Mouse (Mus musculus) midbrain, embryonic 16.5 days (tissue): ENCODE measurements at regions not wholly inside any gene's neighbourhood (a gene's known extent, or its start where the extent isn't known, plus 50 kb on each side); places are given as distances from the start of the nearest gene placed in this dataset.

ENCODE experiments used
- ATAC-seq: fragments of 200-750 bp; cut with Nextera tagmentation; 2 replicates; pipeline ENCODE4 v1.8.0; 2017; ENCODE audit warnings: moderate TSS enrichment
- H3K27ac ChIP-seq: fragments of 300-500 bp; sonication (generic); 2 replicates; pipeline ENCODE4 v1.5.1; 2014; ENCODE audit warnings: mild to moderate bottlenecking, low read length, mixed read lengths
- H3K27me3 ChIP-seq: fragments of 300-500 bp; sonication (generic); 2 replicates; pipeline ENCODE4 v1.6.1; 2014; ENCODE audit warnings: low read depth, low read length, mixed read lengths; ENCODE audit not compliant: control insufficient read depth, insufficient read depth
- H3K36me3 ChIP-seq: fragments of 300-500 bp; sonication (generic); 2 replicates; pipeline ENCODE4 v1.6.1; 2014; ENCODE audit warnings: mild to moderate bottlenecking, low read length, moderate library complexity, mixed read lengths; ENCODE audit not compliant: control insufficient read depth, insufficient read depth
- H3K4me1 ChIP-seq: fragments of 300-500 bp; sonication (generic); 2 replicates; pipeline ENCODE4 v1.6.1; 2014; ENCODE audit warnings: mild to moderate bottlenecking, low read length, mixed read lengths; ENCODE audit not compliant: control insufficient read depth, insufficient read depth
- H3K4me2 ChIP-seq: fragments of 300-500 bp; sonication (generic); 2 replicates; pipeline ENCODE4 v1.6.1; 2014; ENCODE audit warnings: mild to moderate bottlenecking, low read length, mixed read lengths
- H3K4me3 ChIP-seq: fragments of 300-500 bp; sonication (generic); 2 replicates; pipeline ENCODE4 v1.5.1; 2014; ENCODE audit warnings: low read depth, mild to moderate bottlenecking, low read length, moderate library complexity, mixed read lengths
- H3K9ac ChIP-seq: fragments of 300-500 bp; sonication (generic); 2 replicates; pipeline ENCODE4 v1.6.1; 2014; ENCODE audit warnings: low read depth, low read length, mixed read lengths
- H3K9me3 ChIP-seq: fragments of 300-500 bp; sonication (generic); replicated peaks from 2 replicates; pipeline ENCODE4 v1.6.1; 2014; ENCODE audit warnings: mild to moderate bottlenecking, low read length, mixed read lengths; ENCODE audit not compliant: control insufficient read depth, poor library complexity, severe bottlenecking
- WGBS: fragments of 180-500 bp; shearing (Covaris S2); extraction: QIAGEN DNeasy Blood & Tissue Kit; methylation state at CpG from one replicate; pipeline ENCODE4 v1.1.7; 2014; 5-methylcytosine and 5-hydroxymethylcytosine counted together

DNA sequence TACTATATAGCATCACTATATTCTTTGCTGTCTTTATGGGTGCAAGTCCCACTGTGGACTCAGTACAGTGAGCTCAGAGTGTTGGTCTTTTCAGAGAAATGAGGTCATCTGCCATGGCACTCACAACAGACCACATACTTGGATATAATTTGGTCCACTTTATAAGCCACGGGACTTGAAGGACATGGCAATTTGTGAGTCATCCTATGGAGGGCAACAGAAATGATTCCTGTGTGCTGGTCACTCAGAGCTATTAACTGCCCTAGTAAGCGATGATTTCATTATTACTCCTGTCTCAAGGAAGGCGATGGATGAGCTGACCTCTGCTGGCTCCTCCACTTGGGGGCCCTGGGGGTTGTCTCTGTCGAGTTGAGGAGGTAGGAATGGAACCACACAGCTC, 345.2 kb upstream of the Trib2 start:
- no peak overlapping the region for H3K9ac ChIP-seq
- H3K4me3 ChIP-seq = no peak overlapping the region
- H3K27ac ChIP-seq = no peak overlapping the region
- H3K36me3 ChIP-seq = no peaks in the 10 kb centered on the region
- H3K27me3 ChIP-seq = no peaks in the 10 kb centered on the region
- 82% methylated on average over 4 of the region's 4 CpGs for WGBS
- H3K9me3 ChIP-seq = no peaks in the 10 kb centered on the region
- ATAC-seq = no peak
- no peak overlapping the region for H3K4me2 ChIP-seq
- H3K4me1 ChIP-seq = no peaks in the 10 kb centered on the region

DNA sequence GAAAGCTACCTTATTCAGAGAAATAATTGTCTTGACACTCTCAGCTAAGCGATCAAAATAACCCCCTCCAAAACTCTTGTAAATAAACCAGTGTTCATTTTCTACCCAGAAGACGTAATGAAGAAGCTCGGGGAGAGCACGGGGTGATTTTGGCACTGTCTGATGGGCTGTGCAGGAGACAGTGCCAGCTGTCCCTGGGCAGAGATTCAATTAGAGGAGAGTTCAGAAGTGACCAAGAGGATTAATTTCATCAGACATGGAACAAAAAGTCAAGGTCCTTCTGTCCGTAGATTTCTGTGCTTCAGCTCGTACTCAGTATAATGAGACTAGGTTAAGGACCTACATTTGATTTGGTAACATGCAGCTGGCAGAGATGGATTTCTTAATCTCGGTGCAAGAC, 341.2 kb upstream of the Trib2 start:
- 0 out of 2 replicates have a peak, but pooled peaks have one; percentile 30 for ATAC-seq
- Histone ChIP-seq H3K9ac (no peak overlapping the region), H3K4me3 (no peak overlapping the region), H3K4me1 (peaks cover 2% of the 10 kb centered on the region; the same call in 1 of the 2 replicates), H3K4me2 (no peak overlapping the region), H3K27ac (no peak overlapping the region), H3K27me3 (no peaks in the 10 kb centered on the region), H3K36me3 (no peaks in the 10 kb centered on the region), H3K9me3 (no peaks in the 10 kb centered on the region)
- 60% methylated on average over 7 of the region's 7 CpGs for WGBS

DNA sequence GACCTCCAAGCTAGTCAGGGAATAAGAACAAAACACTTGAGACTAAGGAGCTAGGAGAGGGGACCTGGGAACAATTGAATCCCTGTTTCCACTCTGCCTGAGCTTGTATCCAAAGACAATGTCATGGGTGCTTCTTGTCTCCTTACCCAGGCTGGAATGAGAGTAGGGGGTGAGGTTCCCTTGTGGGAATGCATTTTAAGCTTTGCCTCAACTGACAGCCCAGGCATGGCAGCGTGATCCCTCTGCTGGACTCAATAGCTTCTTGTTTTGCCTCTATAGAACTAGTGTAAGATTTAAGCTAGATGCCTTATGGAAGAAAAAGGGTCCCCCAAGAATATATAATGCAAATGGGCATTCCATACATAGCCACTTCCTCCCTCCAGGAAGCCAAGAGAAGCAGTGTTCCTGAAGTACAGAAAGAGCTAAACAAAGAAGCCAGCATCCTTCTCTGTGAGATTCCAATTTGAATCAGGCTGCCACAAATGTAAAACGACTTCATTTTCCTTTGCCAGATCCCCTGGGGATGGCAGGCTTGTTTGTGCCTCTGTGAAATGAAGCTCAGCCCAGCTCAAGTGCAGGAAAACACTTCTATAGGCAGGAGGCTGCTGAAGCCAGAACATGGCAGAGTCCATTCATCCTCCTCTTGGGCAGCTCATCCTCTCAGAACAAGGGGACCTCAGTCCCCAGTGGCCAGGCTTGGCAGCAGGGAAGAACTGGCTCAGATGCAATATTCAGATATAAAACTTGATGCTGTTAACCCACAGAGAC, 339.3 kb upstream of the Trib2 start:
- Histone ChIP-seq H3K27ac (peak overlapping the region; percentile 44), H3K4me1 (peaks cover 7% of the 10 kb centered on the region), H3K4me2 (no peak overlapping the region), H3K4me3 (no peak overlapping the region), H3K9me3 (no peaks in the 10 kb centered on the region), H3K27me3 (no peaks in the 10 kb centered on the region), H3K9ac (no peak overlapping the region), H3K36me3 (no peaks in the 10 kb centered on the region)
- ATAC-seq = peak; percentile 82
- 7% methylated on average over 2 of the region's 2 CpGs for whole genome bisulfite sequencing

DNA sequence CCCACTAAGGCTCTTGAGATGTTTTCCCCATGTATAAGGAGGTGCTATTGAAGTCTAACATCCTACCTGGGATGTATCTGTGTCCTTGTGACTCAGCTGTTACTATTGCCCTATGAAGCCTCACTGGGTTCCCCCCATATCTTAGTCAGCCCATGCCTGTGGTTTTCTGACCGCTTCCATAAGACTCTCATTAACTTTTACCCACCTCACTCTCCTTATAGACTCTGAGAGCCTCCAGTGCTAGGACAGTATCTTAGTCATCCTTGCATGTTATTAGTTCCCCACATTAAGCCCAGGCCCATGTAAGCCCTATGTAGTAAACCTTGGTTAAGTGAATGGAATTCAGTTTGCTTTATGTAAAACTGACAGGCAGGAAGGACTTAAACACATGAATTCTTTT, 337.5 kb upstream of the Trib2 start:
- H3K4me1 ChIP-seq = peaks cover 9% of the 10 kb centered on the region
- H3K27me3 ChIP-seq = no peaks in the 10 kb centered on the region
- no peaks in the 10 kb centered on the region for H3K36me3 ChIP-seq
- no peak overlapping the region for H3K27ac ChIP-seq
- H3K4me2 ChIP-seq = no peak overlapping the region
- no peaks in the 10 kb centered on the region for H3K9me3 ChIP-seq
- 100% methylated on average over 1 of the region's 1 CpGs for WGBS
- H3K4me3 ChIP-seq = no peak overlapping the region
- no peak for ATAC-seq
- no peak overlapping the region for H3K9ac ChIP-seq

DNA sequence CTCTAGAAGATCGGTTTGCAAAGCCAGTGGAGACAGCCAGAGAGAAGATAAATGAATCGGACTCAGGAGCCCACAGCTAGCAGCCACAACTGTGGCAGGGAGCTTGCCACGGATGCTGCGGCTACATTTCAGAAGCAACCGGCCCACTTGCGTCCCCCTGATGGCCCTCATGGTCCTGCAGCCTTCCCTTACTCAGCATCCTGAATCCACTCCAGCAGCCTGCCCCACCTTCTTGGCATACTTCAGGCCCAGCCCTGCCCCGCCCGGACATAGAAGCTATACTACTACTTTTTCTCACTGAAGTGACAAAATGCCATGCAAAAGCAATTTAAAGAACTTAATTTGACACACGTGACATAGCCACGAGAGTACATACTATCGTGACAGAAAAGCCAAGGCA, 335.4 kb upstream of the Trib2 start:
- no peak overlapping the region for H3K4me3 ChIP-seq
- H3K4me1 ChIP-seq = peaks cover 9% of the 10 kb centered on the region
- H3K9ac ChIP-seq = no peak overlapping the region
- H3K4me2 ChIP-seq = no peak overlapping the region
- ATAC-seq = no peak
- no peaks in the 10 kb centered on the region for H3K36me3 ChIP-seq
- H3K9me3 ChIP-seq = no peaks in the 10 kb centered on the region
- H3K27me3 ChIP-seq = no peaks in the 10 kb centered on the region
- WGBS = 85% methylated on average over 11 of the region's 11 CpGs
- no peak overlapping the region for H3K27ac ChIP-seq

DNA sequence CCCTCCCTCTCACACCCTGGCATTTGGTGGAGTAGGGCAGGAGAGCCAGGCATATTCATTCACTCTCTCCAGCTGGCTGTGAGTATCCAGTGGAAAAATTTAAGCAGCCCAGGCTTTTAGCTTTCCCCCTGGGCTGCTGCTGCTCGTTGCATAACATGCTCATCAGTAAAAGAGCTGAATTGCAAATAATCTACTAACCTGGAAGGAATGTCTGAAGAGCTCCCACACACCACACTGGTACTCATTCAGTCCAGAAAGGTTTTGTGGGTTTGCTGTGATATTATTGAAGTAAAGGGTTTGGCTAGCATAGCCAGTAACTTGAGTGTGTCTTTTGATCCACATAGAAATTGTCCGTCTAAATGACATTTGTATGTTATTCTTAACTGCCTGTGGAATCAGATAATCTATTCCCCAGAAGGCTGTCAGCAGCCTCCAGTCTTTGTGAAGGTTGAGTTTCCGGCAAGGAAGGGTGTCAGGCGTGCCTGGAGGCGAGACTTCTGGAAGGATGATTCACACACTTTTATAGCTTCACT, 334.5 kb upstream of the Trib2 start:
- peak; percentile 41; the same call in 1 of the 2 replicates for ATAC-seq
- H3K4me3 ChIP-seq = no peak overlapping the region
- peaks cover 9% of the 10 kb centered on the region for H3K4me1 ChIP-seq
- H3K27me3 ChIP-seq = no peaks in the 10 kb centered on the region
- no peak overlapping the region for H3K9ac ChIP-seq
- no peaks in the 10 kb centered on the region for H3K36me3 ChIP-seq
- H3K9me3 ChIP-seq = no peaks in the 10 kb centered on the region
- whole genome bisulfite sequencing = 54% methylated on average over 5 of the region's 5 CpGs
- H3K27ac ChIP-seq = 0 out of 2 replicates have a peak overlapping the region, but pooled peaks have one; percentile 9
- H3K4me2 ChIP-seq = no peak overlapping the region

DNA sequence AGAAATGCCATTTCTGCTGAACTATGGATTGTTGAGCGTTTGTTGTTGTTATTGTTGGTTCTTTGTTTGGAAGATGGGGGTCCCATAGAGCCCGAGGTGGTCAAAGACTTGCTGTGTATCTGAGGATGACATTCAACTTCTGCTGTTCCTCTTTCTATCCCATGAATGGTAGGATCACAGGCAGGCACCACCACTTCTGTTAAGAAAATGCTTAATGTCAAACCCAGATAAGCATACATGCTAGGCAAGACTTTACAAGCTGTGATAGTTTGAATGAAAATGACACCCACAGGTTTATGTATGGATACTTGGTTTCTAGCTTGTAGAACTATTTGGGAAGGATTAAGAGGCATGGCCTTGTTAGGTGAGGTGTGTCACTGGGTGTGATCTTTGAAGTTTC, 330.2 kb upstream of the Trib2 start:
- Histone ChIP-seq H3K9ac (no peak overlapping the region), H3K4me1 (peaks cover 7% of the 10 kb centered on the region), H3K36me3 (no peaks in the 10 kb centered on the region), H3K4me2 (no peak overlapping the region), H3K9me3 (no peaks in the 10 kb centered on the region), H3K4me3 (no peak overlapping the region), H3K27me3 (no peaks in the 10 kb centered on the region), H3K27ac (no peak overlapping the region)
- WGBS = 75% methylated on average over 2 of the region's 2 CpGs
- ATAC-seq = no peak

DNA sequence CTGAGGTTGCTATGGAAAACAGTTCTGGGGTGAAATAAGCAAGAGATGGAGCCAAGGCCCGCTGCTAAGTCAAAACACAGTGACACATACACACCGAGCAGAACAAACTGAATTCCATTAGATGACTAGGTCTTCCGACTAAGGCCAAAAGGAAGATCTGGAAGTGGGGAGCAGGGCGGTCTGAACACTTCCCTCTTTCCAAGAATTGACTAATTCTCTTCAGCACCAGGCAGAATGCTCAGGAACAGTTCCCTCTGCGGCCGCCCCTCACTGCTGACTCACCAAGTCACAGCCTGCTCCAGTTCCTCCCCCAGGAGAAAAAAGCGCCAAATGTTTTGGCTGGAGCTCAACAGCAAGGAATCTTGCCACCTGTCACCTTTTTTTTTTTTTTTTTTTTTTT, 328.9 kb upstream of the Trib2 start:
- Histone ChIP-seq H3K27ac (no peak overlapping the region), H3K4me1 (no peaks in the 10 kb centered on the region), H3K36me3 (no peaks in the 10 kb centered on the region), H3K9me3 (no peaks in the 10 kb centered on the region), H3K4me3 (no peak overlapping the region), H3K9ac (no peak overlapping the region), H3K4me2 (no peak overlapping the region), H3K27me3 (no peaks in the 10 kb centered on the region)
- ATAC-seq = no peak
- WGBS = 92% methylated on average over 7 of the region's 7 CpGs

DNA sequence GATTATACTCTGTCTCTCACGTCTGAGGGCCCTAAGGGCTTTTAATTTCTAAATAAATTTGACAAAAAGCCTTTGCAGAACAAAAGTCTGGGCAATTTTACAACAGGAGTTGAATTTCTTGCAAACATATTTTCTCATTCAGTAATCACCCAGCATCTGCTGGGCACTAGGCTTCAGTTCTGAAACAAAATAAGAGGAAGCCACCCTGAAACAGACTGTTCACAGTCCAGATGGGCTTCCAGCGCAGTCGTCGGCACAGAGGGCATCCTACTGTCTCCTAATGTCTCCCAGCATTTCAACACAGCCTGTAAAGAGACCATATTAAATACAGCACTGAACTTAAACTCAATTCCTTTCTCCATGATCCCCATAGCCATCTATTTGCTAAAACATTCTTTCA, 324.5 kb upstream of the Trib2 start:
- ATAC-seq = no peak
- Histone ChIP-seq H3K27ac (no peak overlapping the region), H3K4me3 (no peak overlapping the region), H3K4me2 (no peak overlapping the region), H3K27me3 (no peaks in the 10 kb centered on the region), H3K9ac (no peak overlapping the region), H3K4me1 (no peaks in the 10 kb centered on the region), H3K36me3 (no peaks in the 10 kb centered on the region), H3K9me3 (no peaks in the 10 kb centered on the region)
- WGBS = 81% methylated on average over 4 of the region's 4 CpGs
